Mouse (Mus musculus): Measurements from ENCODE around the gene Cd274.

- TF ChIP-seq POLR2A (IDR thresholded peaks at IDR 0.05; ENCODE audit: low read depth, low read length) (no peak), CTCF (IDR thresholded peaks at IDR 0.05; ENCODE audit: borderline replicate concordance, insufficient read depth, low read length) (no peak)
Observed at GRCm38 (mm10) chr19:29430516-29430915, 63.3 kb downstream of the Cd274 start.

Data from embryonic fibroblast, embryonic 13.5 days (primary cell).